Comparison of ENCODE assay signal across 8 mouse cellular contexts in genomic region chr8:47713171-47713663, GRCm38 (mm10). TPM values are rescaled to one million over a fixed set of nuclear protein-coding genes. Genes with fewer than 3 reads are reported as not detected.
DNase-seq lines count a peak whose midpoint lies in the region; ATAC-seq and TF ChIP-seq lines count a peak whose summit lies in the region.

No protein-coding gene starts in this region.

- no peaks in the 10 kb centered on the region for H3K9me3 ChIP-seq in hindbrain, embryonic 13.5 days
- no peaks in the 10 kb centered on the region for H3K9me3 ChIP-seq in liver, embryonic 14.5 days (ENCODE audit: control insufficient read depth, low read length)
- H3K9me3 ChIP-seq in neural tube, embryonic 12.5 days: no peaks in the 10 kb centered on the region

- peak overlapping the region; percentile 99 for H3K27ac ChIP-seq in gastrocnemius, adult 2 months
- H3K27ac ChIP-seq in hindbrain, embryonic 13.5 days: peak overlapping the region; percentile 96
- H3K27ac ChIP-seq in liver, embryonic 14.5 days: peak overlapping the region; percentile 68
- H3K27ac ChIP-seq in neural tube, embryonic 12.5 days: peak overlapping the region; percentile 92

- no peak for TF ChIP-seq EP300 in liver, embryonic 14.5 days (IDR thresholded peaks at IDR 0.05; ENCODE audit: low read depth)

- peak overlapping the region; percentile 96 for H3K9ac ChIP-seq in hindbrain, embryonic 13.5 days
- peak overlapping the region; percentile 88 for H3K9ac ChIP-seq in liver, embryonic 14.5 days (replicated peaks)
- H3K9ac ChIP-seq in neural tube, embryonic 12.5 days: peak overlapping the region; percentile 94

- H3K36me3 ChIP-seq in hindbrain, embryonic 13.5 days: peaks cover 23% of the 10 kb centered on the region
- peaks cover 23% of the 10 kb centered on the region for H3K36me3 ChIP-seq in liver, embryonic 14.5 days (replicated peaks; ENCODE audit: control insufficient read depth, insufficient read depth, low read depth)
- H3K36me3 ChIP-seq in neural tube, embryonic 12.5 days: peaks cover 20% of the 10 kb centered on the region

- H3K4me1 ChIP-seq in hindbrain, embryonic 13.5 days (replicated peaks): peaks cover 31% of the 10 kb centered on the region
- H3K4me1 ChIP-seq in liver, embryonic 14.5 days (replicated peaks; ENCODE audit: control insufficient read depth in 2 of 2, insufficient read depth in 2 of 2, low read length in 1 of 2): peaks cover 0 to 14% of the 10 kb centered on the region in 2 experiments; a peak in 2 of 4 replicates
- peaks cover 7% of the 10 kb centered on the region for H3K4me1 ChIP-seq in neural tube, embryonic 12.5 days

- no peak for DNase-seq in gastrocnemius, adult 2 months
- no peak for DNase-seq in gastrocnemius, postnatal 36 days
- peak; percentile 63 for DNase-seq in embryo, embryonic 10.5 days (ENCODE audit: low spot score)
- DNase-seq in liver, embryonic 14.5 days (ENCODE audit: low read depth in 3 of 3, low spot score in 3 of 3): peak; percentile 4 to 49 (median 33)
- DNase-seq in cerebellum, adult 9-10 months: no peak

- H3K4me2 ChIP-seq in hindbrain, embryonic 13.5 days: peak overlapping the region; percentile 70
- peak overlapping the region; percentile 90 for H3K4me2 ChIP-seq in liver, embryonic 14.5 days (ENCODE audit: low read depth)
- peak overlapping the region; percentile 69 for H3K4me2 ChIP-seq in neural tube, embryonic 12.5 days (replicated peaks)

- intact Hi-C loops in gastrocnemius, adult 2 months (cut with DNase I): loop anchor here (5.0 kb wide), 1 partner anchor 36 kb away; the partner anchor contains the start of gene Ing2
- intact Hi-C loops in gastrocnemius, postnatal 36 days (cut with DNase I): loop anchor here (5.0 kb wide), 1 partner anchor 36 kb away; the partner anchor contains the start of gene Ing2

- peak overlapping the region; percentile 91 for H3K4me3 ChIP-seq in gastrocnemius, adult 2 months
- peak overlapping the region; percentile 98 for H3K4me3 ChIP-seq in hindbrain, embryonic 13.5 days
- H3K4me3 ChIP-seq in liver, embryonic 14.5 days (ENCODE audit: insufficient read depth in 1 of 2, low read depth in 2 of 2, low read length in 2 of 2): peak overlapping the region; percentile 90 to 95
- peak overlapping the region; percentile 96 for H3K4me3 ChIP-seq in neural tube, embryonic 12.5 days

- under 1% methylated on average over 41 of the region's 44 CpGs for WGBS in hindbrain, embryonic 13.5 days
- under 1% methylated on average over 41 of the region's 44 CpGs for WGBS in liver, embryonic 14.5 days (ENCODE audit: insufficient replicate concordance)
- under 1% methylated on average over 44 of the region's 44 CpGs for WGBS in neural tube, embryonic 12.5 days

- ATAC-seq in CD4-positive, CD25-positive, alpha-beta regulatory T cell, adult 4 months: peak; percentile 28
- ATAC-seq in hindbrain, embryonic 13.5 days (ENCODE audit: low FRiP score): peak; percentile 68
- peak; percentile 36 for ATAC-seq in liver, embryonic 14.5 days (ENCODE audit: insufficient read depth)
- ATAC-seq in neural tube, embryonic 12.5 days (ENCODE audit: low FRiP score, low read depth): peak; percentile 54

- H3K27me3 ChIP-seq in hindbrain, embryonic 13.5 days: no peaks in the 10 kb centered on the region
- no peaks in the 10 kb centered on the region for H3K27me3 ChIP-seq in liver, embryonic 14.5 days (ENCODE audit: control insufficient read depth, insufficient read depth, low read length)
- H3K27me3 ChIP-seq in neural tube, embryonic 12.5 days (replicated peaks): no peaks in the 10 kb centered on the region

- peak; percentile 21; the same call in 1 of the 2 replicates for TF ChIP-seq CTCF in gastrocnemius, adult 2 months (IDR thresholded peaks at IDR 0.05)
- peak; percentile 35 for TF ChIP-seq CTCF in liver, embryonic 14.5 days (IDR thresholded peaks at IDR 0.05; ENCODE audit: low read depth)

RNA-seq across cellular contexts. Expression of gene Cdkn2aip, which starts 0.5 kb away (rescaled TPM):
- 1 to 10 TPM; 5.0 to 5.2 TPM for total RNA-seq in gastrocnemius, adult 2 months (2021)
- 1 to 10 TPM; 5.0 TPM for total RNA-seq in gastrocnemius, postnatal 36 days (2021)
- polyA plus RNA-seq in CD4-positive, CD25-positive, alpha-beta regulatory T cell, adult 4 months (2017; shearing (Covaris generic)): 10 to 100 TPM; 12.3 to 18.1 TPM
- polyA plus RNA-seq in hindbrain, embryonic 13.5 days (2015; fragmentation: Nextera tagmentation; extraction: Ambion mirVana): 41.0 and 41.4 TPM in 2 replicates
- 5.2 and 5.8 TPM in 2 replicates for polyA plus RNA-seq in liver, embryonic 14.5 days (2012; rRNA removed)
- 13.2 and 14.1 TPM in 2 replicates for polyA plus RNA-seq in liver, embryonic 14.5 days (2014; fragmentation: Nextera tagmentation; extraction: Ambion mirVana)
- 43.3 and 45.1 TPM in 2 replicates for polyA plus RNA-seq in neural tube, embryonic 12.5 days (2016; fragmentation: Nextera tagmentation; extraction: Ambion mirVana)

RNA-seq across cellular contexts. Expression of gene Ing2, which starts 37.9 kb away (rescaled TPM):
- total RNA-seq in gastrocnemius, adult 2 months (2021): 10 to 100 TPM; 14.0 to 18.0 TPM
- 10 to 100 TPM; 13.5 to 15.6 TPM for total RNA-seq in gastrocnemius, postnatal 36 days (2021)
- polyA plus RNA-seq in CD4-positive, CD25-positive, alpha-beta regulatory T cell, adult 4 months (2017; shearing (Covaris generic)): 1 to 10 TPM; 7.6 to 7.8 TPM
- 5.6 and 6.2 TPM in 2 replicates for polyA plus RNA-seq in hindbrain, embryonic 13.5 days (2015; fragmentation: Nextera tagmentation; extraction: Ambion mirVana)
- polyA plus RNA-seq in liver, embryonic 14.5 days (2012; rRNA removed): 5.8 and 14.1 TPM in 2 replicates
- polyA plus RNA-seq in liver, embryonic 14.5 days (2014; fragmentation: Nextera tagmentation; extraction: Ambion mirVana): 8.6 and 8.9 TPM in 2 replicates
- polyA plus RNA-seq in neural tube, embryonic 12.5 days (2016; fragmentation: Nextera tagmentation; extraction: Ambion mirVana): 14.3 and 15.5 TPM in 2 replicates

Comparison
In these comparisons a context has a peak if more than half of its experiments do, and no peak if none do; other contexts are left out.
1. DNase-seq: peak in embryo, embryonic 10.5 days (single experiment) and liver, embryonic 14.5 days (3 of 3); none in gastrocnemius, adult 2 months (single experiment), gastrocnemius, postnatal 36 days (0 of 2) and cerebellum, adult 9-10 months (single experiment).
2. Peak in every context shown above with its lines, with median percentiles within 50 percentile points of each other: H3K27ac ChIP-seq, H3K4me3 ChIP-seq, ATAC-seq, H3K4me2 ChIP-seq and H3K9ac ChIP-seq.